ENCODE assay signal across 24 mouse cellular contexts in genomic region chr2:169647091-169647490, GRCm38 (mm10). TPM values are rescaled to one million over a fixed set of nuclear protein-coding genes. Genes with fewer than 3 reads are reported as not detected.
DNase-seq lines count a peak whose midpoint lies in the region.
"Had no signal": no experiment of that assay in that cellular context is flagged by ENCODE, and none has a peak within 500 bp of the region (broad histone marks: within the 10 kb centered on the region; RNA-seq: fewer than 3 reads in every experiment).

No protein-coding gene starts in this region.

- intact Hi-C loops in left cerebral cortex, postnatal 4 days (cut with DNase I): no loop called here
- intact Hi-C loops in left cerebral cortex, postnatal 25 days (cut with DNase I): no loop called here

- peak; percentile 62 to 71 for DNase-seq in cerebellum, postnatal 10 days
- no peak for DNase-seq in cerebellum, adult 8-10 months
- DNase-seq in cerebellum, postnatal 14 days: peak; percentile 55
- DNase-seq in cerebellum, postnatal 36 days: no peak
- DNase-seq in left cerebral cortex, postnatal 4 days: peak; percentile 21
- no peak for DNase-seq in left cerebral cortex, postnatal 25 days (ENCODE audit: low spot score in 2 of 2)
- DNase-seq in Muller cell, postnatal 12 days (ENCODE audit: inconsistent ontology term): peak; percentile 85
- DNase-seq in gastrocnemius, postnatal 25 days: no peak
- DNase-seq: adrenal gland, adult 2 months; adrenal gland, adult 8-10 months; adrenal gland, postnatal 10 days; adrenal gland, postnatal 14 days; adrenal gland, postnatal 25 days; adrenal gland, postnatal 36 days; B cell, adult 2 months; cerebellum, adult 11 months; cerebellum, adult 11-12 months; cerebellum, adult 18-20 months had no signal

RNA-seq across cellular contexts. Expression of gene Tshz2, which starts 14.3 kb away (rescaled TPM):
- 10 to 100 TPM; 29.9 to 52.3 TPM for total RNA-seq in left cerebral cortex, postnatal 4 days (2021)
- 10 to 100 TPM; 29.8 to 29.9 TPM for total RNA-seq in left cerebral cortex, postnatal 25 days (2021)
- 10 to 100 TPM; 11.5 to 13.7 TPM for total RNA-seq in gastrocnemius, postnatal 25 days (2021)
- total RNA-seq: CH12.LX, MEL had no signal

RNA-seq across cellular contexts. Expression of gene Gm11011, which starts 59.5 kb away (rescaled TPM):
- total RNA-seq in left cerebral cortex, postnatal 4 days (2021): not detected
- total RNA-seq in left cerebral cortex, postnatal 25 days (2021): not detected
- total RNA-seq in gastrocnemius, postnatal 25 days (2021): not detected
- total RNA-seq: adrenal gland, adult 18-20 months; adrenal gland, adult 2 months; adrenal gland, adult 8-10 months; adrenal gland, postnatal 10 days; adrenal gland, postnatal 14 days; adrenal gland, postnatal 25 days; adrenal gland, postnatal 36 days; adrenal gland, postnatal 4 days; CH12.LX; ES-E14; G1E; MEL had no signal

Comparison
In these comparisons a context has a peak if more than half of its experiments do, and no peak if none do; other contexts are left out.
1. DNase-seq: peak in cerebellum, postnatal 10 days (2 of 2), cerebellum, postnatal 14 days (2 of 2), left cerebral cortex, postnatal 4 days (single experiment) and Muller cell, postnatal 12 days (single experiment); none in cerebellum, adult 8-10 months (single experiment), cerebellum, postnatal 36 days (0 of 2), left cerebral cortex, postnatal 25 days (0 of 2) and gastrocnemius, postnatal 25 days (single experiment).